Mouse (Mus musculus): ENCODE measurements around the gene Tagln.

Tagln gene

GRCm38 (mm10) chr9:45935628-45936210 is at the start of gene Tagln:
TSS of gene Tagln (minus strand) at chr9:45936058.
- no peak for DNase-seq (ENCODE audit: low read depth, low spot score)

- DNase-seq (ENCODE audit: low read depth, low spot score), result no peak
Measured at GRCm38 (mm10) chr9:45985229-45985567, 49.3 kb upstream of the Tagln start.

- peak; percentile 79 for DNase-seq (ENCODE audit: low read depth, low spot score)
Measured at GRCm38 (mm10) chr9:45984409-45985228, 48.8 kb upstream of the Tagln start.

GRCm38 (mm10) chr9:45983676-45984408 is 48.0 kb upstream of the Tagln start:
- no peak for DNase-seq (ENCODE audit: low read depth, low spot score)

GRCm38 (mm10) chr9:45981331-45981730 is 45.5 kb upstream of the Tagln start:
- DNase-seq (ENCODE audit: low read depth, low spot score), result no peak

- no peak for DNase-seq (ENCODE audit: low read depth, low spot score)
Measured at GRCm38 (mm10) chr9:45980611-45981010, 44.8 kb upstream of the Tagln start.

GRCm38 (mm10) chr9:45979778-45980177 is 43.9 kb upstream of the Tagln start:
- no peak for DNase-seq (ENCODE audit: low read depth, low spot score)

- DNase-seq (ENCODE audit: low read depth, low spot score), result no peak
Measured at GRCm38 (mm10) chr9:45976884-45977283, 41.0 kb upstream of the Tagln start.

GRCm38 (mm10) chr9:45963577-45963976 is 27.7 kb upstream of the Tagln start:
- DNase-seq (ENCODE audit: low read depth, low spot score), result no peak

GRCm38 (mm10) chr9:45961855-45962254 is 26.0 kb upstream of the Tagln start:
- no peak for DNase-seq (ENCODE audit: low read depth, low spot score)

- DNase-seq (ENCODE audit: low read depth, low spot score), result no peak
Measured at GRCm38 (mm10) chr9:45959661-45960060, 23.8 kb upstream of the Tagln start.

- no peak for DNase-seq (ENCODE audit: low read depth, low spot score)
Measured at GRCm38 (mm10) chr9:45958851-45959250, 23.0 kb upstream of the Tagln start.

GRCm38 (mm10) chr9:45958023-45958670 is 22.3 kb upstream of the Tagln start:
- DNase-seq (ENCODE audit: low read depth, low spot score), result no peak

- peak; percentile 89 for DNase-seq (ENCODE audit: low read depth, low spot score)
Measured at GRCm38 (mm10) chr9:45955107-45955963, 19.5 kb upstream of the Tagln start, which contains the start of gene Sidt2. TSS of gene Sidt2 (minus strand) at chr9:45955258.

GRCm38 (mm10) chr9:45954294-45955106 is 18.6 kb upstream of the Tagln start:
- DNase-seq (ENCODE audit: low read depth, low spot score), result no peak

GRCm38 (mm10) chr9:45953511-45954293 is 17.8 kb upstream of the Tagln start:
- no peak for DNase-seq (ENCODE audit: low read depth, low spot score)

GRCm38 (mm10) chr9:45952890-45953289 is 17.0 kb upstream of the Tagln start:
- no peak for DNase-seq (ENCODE audit: low read depth, low spot score)

GRCm38 (mm10) chr9:45952057-45952456 is 16.2 kb upstream of the Tagln start:
- DNase-seq (ENCODE audit: low read depth, low spot score), result no peak

GRCm38 (mm10) chr9:45946872-45947183 is 11.0 kb upstream of the Tagln start:
- DNase-seq (ENCODE audit: low read depth, low spot score), result no peak
